Mouse (Mus musculus): Measurements from ENCODE around the gene Myo1d.

Gene Myo1d

GRCm38 (mm10) chr11:80724701-80725100 lies 55.1 kb downstream of the Myo1d start:
- DNase-seq (ENCODE audit: low spot score in 2 of 2): no peak

GRCm38 (mm10) chr11:80723406-80724047 lies 56.3 kb downstream of the Myo1d start:
- no peak for DNase-seq (ENCODE audit: low spot score in 2 of 2)

- peak in 1 of 2 experiments; percentile 3 for DNase-seq (ENCODE audit: low spot score in 2 of 2)
Observed at GRCm38 (mm10) chr11:80719014-80719413, 60.8 kb downstream of the Myo1d start.

GRCm38 (mm10) chr11:80718036-80718435 lies 61.8 kb downstream of the Myo1d start:
- DNase-seq (ENCODE audit: low spot score in 2 of 2): no peak

GRCm38 (mm10) chr11:80715115-80715514 lies 64.7 kb downstream of the Myo1d start:
- DNase-seq (ENCODE audit: low spot score in 2 of 2): no peak

- no peak for DNase-seq (ENCODE audit: low spot score in 2 of 2)
Observed at GRCm38 (mm10) chr11:80713705-80714104, 66.1 kb downstream of the Myo1d start.

GRCm38 (mm10) chr11:80712201-80712600 lies 67.6 kb downstream of the Myo1d start:
- DNase-seq (ENCODE audit: low spot score in 2 of 2): no peak

GRCm38 (mm10) chr11:80711336-80711735 lies 68.5 kb downstream of the Myo1d start:
- no peak for DNase-seq (ENCODE audit: low spot score in 2 of 2)

- DNase-seq (ENCODE audit: low spot score in 2 of 2): peak; percentile 2 to 16
Observed at GRCm38 (mm10) chr11:80700611-80701010, 79.2 kb downstream of the Myo1d start.

GRCm38 (mm10) chr11:80698721-80699120 lies 81.1 kb downstream of the Myo1d start:
- DNase-seq (ENCODE audit: low spot score in 2 of 2): no peak

GRCm38 (mm10) chr11:80696350-80696749 lies 83.5 kb downstream of the Myo1d start:
- DNase-seq (ENCODE audit: low spot score in 2 of 2): peak in 1 of 2 experiments; percentile 14

- DNase-seq (ENCODE audit: low spot score in 2 of 2): no peak
Observed at GRCm38 (mm10) chr11:80684603-80685002, 95.2 kb downstream of the Myo1d start.

GRCm38 (mm10) chr11:80682745-80683144 lies 97.1 kb downstream of the Myo1d start:
- DNase-seq (ENCODE audit: low spot score in 2 of 2): no peak

- no peak for DNase-seq (ENCODE audit: low spot score in 2 of 2)
Observed at GRCm38 (mm10) chr11:80673013-80673412, 106.8 kb downstream of the Myo1d start.

GRCm38 (mm10) chr11:80670391-80670790 lies 109.4 kb downstream of the Myo1d start:
- peak in 1 of 2 experiments; percentile 6 for DNase-seq (ENCODE audit: low spot score in 2 of 2)

- DNase-seq (ENCODE audit: low spot score in 2 of 2): no peak
Observed at GRCm38 (mm10) chr11:80669934-80670333, 109.9 kb downstream of the Myo1d start.

GRCm38 (mm10) chr11:80666211-80666610 lies 113.6 kb downstream of the Myo1d start:
- no peak for DNase-seq (ENCODE audit: low spot score in 2 of 2)

- DNase-seq (ENCODE audit: low spot score in 2 of 2): no peak
Observed at GRCm38 (mm10) chr11:80664261-80664660, 115.6 kb downstream of the Myo1d start.

GRCm38 (mm10) chr11:80645111-80645510 lies 134.7 kb downstream of the Myo1d start:
- DNase-seq (ENCODE audit: low spot score in 2 of 2): no peak

- no peak for DNase-seq (ENCODE audit: low spot score in 2 of 2)
Observed at GRCm38 (mm10) chr11:80628992-80629865, 150.6 kb downstream of the Myo1d start.

GRCm38 (mm10) chr11:80628581-80628980 lies 151.2 kb downstream of the Myo1d start:
- DNase-seq (ENCODE audit: low spot score in 2 of 2): no peak

GRCm38 (mm10) chr11:80623038-80623380 lies 156.8 kb downstream of the Myo1d start:
- DNase-seq (ENCODE audit: low spot score in 2 of 2): no peak
